Mouse (Mus musculus) heart, embryonic 16.5 days (tissue): ENCODE measurements around the gene Opa3. TPM values are rescaled to one million over a fixed set of nuclear protein-coding genes. Genes with fewer than 3 reads are reported as not detected.

Experiments
- ATAC-seq: fragments of 200-750 bp; cut with Nextera tagmentation; replicated peaks from 2 replicates; pipeline ENCODE4 v1.8.0; 2017; ENCODE audit warnings: moderate number of reproducible peaks; ENCODE audit not compliant: insufficient read depth, low FRiP score; ENCODE audit errors: extremely low read depth
- H3K27ac ChIP-seq: fragments of 300-500 bp; sonication (generic); 2 replicates; pipeline ENCODE4 v1.5.1; 2014; ENCODE audit warnings: mild to moderate bottlenecking, low read length, control low read depth, moderate library complexity
- H3K27me3 ChIP-seq: fragments of 300-500 bp; sonication (generic); 2 replicates; pipeline ENCODE4 v1.6.1; 2014; ENCODE audit warnings: low read length, mixed read lengths; ENCODE audit not compliant: control insufficient read depth, insufficient read depth
- H3K36me3 ChIP-seq: fragments of 300-500 bp; sonication (generic); 2 replicates; pipeline ENCODE4 v1.6.1; 2014; ENCODE audit not compliant: control insufficient read depth, insufficient read depth
- H3K4me1 ChIP-seq: fragments of 300-500 bp; sonication (generic); 2 replicates; pipeline ENCODE4 v1.6.1; 2014; ENCODE audit warnings: low read length, mixed read lengths; ENCODE audit not compliant: control insufficient read depth, insufficient read depth
- H3K4me2 ChIP-seq: fragments of 300-500 bp; sonication (generic); 2 replicates; pipeline ENCODE4 v1.6.1; 2014; ENCODE audit warnings: low read depth, mild to moderate bottlenecking, control low read depth, low read length
- H3K4me3 ChIP-seq: fragments of 300-500 bp; sonication (generic); 2 replicates; pipeline ENCODE4 v1.5.1; 2014; ENCODE audit warnings: mild to moderate bottlenecking, control low read depth, low read length
- H3K9ac ChIP-seq: fragments of 300-500 bp; sonication (generic); 2 replicates; pipeline ENCODE4 v1.6.1; 2014; ENCODE audit warnings: low read length, control low read depth
- H3K9me3 ChIP-seq: fragments of 300-500 bp; sonication (generic); replicated peaks from 2 replicates; pipeline ENCODE4 v1.6.1; 2016; ENCODE audit warnings: low read length; ENCODE audit not compliant: control insufficient read depth
- WGBS: fragments of 180-500 bp; shearing (Covaris S2); extraction: QIAGEN DNeasy Blood & Tissue Kit; methylation state at CpG from one replicate; pipeline ENCODE4 v1.1.7; 2014; 5-methylcytosine and 5-hydroxymethylcytosine counted together
- polyA plus RNA-seq: library from polyadenylated mRNA; unstranded; fragments of >200 nt; fragmentation: Nextera tagmentation; extraction: Ambion mirVana; gene quantifications from 2 replicates; pipeline ENCODE4 v1.2.1, GENCODE M21; 2015

The Opa3 gene
- polyA plus RNA-seq, 1 experiment from 2014 or later, result 40.4 TPM

DNA sequence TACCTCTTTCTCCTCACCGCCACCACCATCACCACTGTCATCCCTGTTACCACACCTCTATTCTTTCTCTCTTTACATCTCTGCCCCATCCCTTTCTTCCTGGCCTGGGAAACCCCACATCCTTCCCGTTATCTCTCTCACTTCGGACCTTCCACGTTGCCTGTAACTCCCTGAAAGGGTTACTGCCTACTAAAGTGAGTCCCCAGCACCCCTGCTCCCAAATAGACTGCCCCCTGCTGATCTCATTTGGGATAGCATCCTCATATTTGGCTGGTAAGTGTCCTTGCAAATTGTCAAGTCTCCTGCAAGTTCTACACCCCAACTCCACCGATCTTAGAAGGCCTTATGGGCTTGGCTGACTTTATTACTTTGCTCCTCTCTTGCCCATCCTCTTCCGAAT lies 31.5 kb upstream of the Opa3 start:
- no peaks in the 10 kb centered on the region for H3K27me3 ChIP-seq
- H3K4me1 ChIP-seq, result no peaks in the 10 kb centered on the region
- peaks cover 41% of the 10 kb centered on the region for H3K36me3 ChIP-seq
- H3K4me3 ChIP-seq, result no peak overlapping the region
- H3K4me2 ChIP-seq, result no peak overlapping the region
- H3K27ac ChIP-seq, result no peak overlapping the region
- H3K9ac ChIP-seq, result no peak overlapping the region
- ATAC-seq, result no peak
- H3K9me3 ChIP-seq, result peaks cover 3% of the 10 kb centered on the region; the same call in 1 of the 2 replicates
- WGBS, result 54% methylated on average over 6 of the region's 6 CpGs

DNA sequence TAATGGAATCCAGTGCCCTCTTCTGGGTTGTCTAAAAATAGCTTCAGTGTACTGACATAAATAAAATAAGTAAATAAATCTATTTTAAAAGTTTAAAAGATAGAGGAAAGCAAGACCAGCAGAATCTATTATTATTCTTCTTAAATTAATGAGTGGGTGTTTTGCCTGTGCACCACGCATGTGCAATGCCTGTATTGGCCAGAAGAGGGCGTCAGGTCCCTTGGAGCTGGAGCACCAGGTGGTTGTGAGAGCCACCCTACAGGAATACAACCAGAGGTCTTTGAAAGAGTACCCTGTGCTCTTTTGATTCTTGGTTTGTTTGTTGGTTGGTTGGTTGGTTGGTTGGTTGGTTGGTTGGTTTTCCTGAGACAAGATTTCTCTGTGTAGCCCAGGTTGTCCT lies 30.1 kb upstream of the Opa3 start:
- 42% methylated on average over 2 of the region's 2 CpGs for WGBS
- no peak overlapping the region for H3K9ac ChIP-seq
- peaks cover 3% of the 10 kb centered on the region; the same call in 1 of the 2 replicates for H3K9me3 ChIP-seq
- no peak overlapping the region for H3K4me2 ChIP-seq
- H3K27me3 ChIP-seq, result no peaks in the 10 kb centered on the region
- peaks cover 41% of the 10 kb centered on the region for H3K36me3 ChIP-seq
- no peaks in the 10 kb centered on the region for H3K4me1 ChIP-seq
- no peak overlapping the region for H3K27ac ChIP-seq
- H3K4me3 ChIP-seq, result no peak overlapping the region
- ATAC-seq, result no peak

GRCm38 (mm10) chr7:19201660-19202059 lies 26.5 kb upstream of the Opa3 start:
- Histone ChIP-seq H3K27ac (no peak overlapping the region), H3K4me1 (no peaks in the 10 kb centered on the region), H3K36me3 (peaks cover 45% of the 10 kb centered on the region), H3K9ac (no peak overlapping the region), H3K9me3 (no peaks in the 10 kb centered on the region), H3K4me2 (no peak overlapping the region), H3K27me3 (no peaks in the 10 kb centered on the region), H3K4me3 (no peak overlapping the region)
- ATAC-seq, result no peak
- WGBS, result 73% methylated on average over 14 of the region's 15 CpGs

GRCm38 (mm10) chr7:19202065-19202850 lies 25.9 kb upstream of the Opa3 start:
- no peaks in the 10 kb centered on the region for H3K27me3 ChIP-seq
- H3K27ac ChIP-seq, result no peak overlapping the region
- H3K4me1 ChIP-seq, result no peaks in the 10 kb centered on the region
- no peak overlapping the region for H3K4me3 ChIP-seq
- H3K36me3 ChIP-seq, result peaks cover 39% of the 10 kb centered on the region
- H3K9ac ChIP-seq, result no peak overlapping the region
- H3K4me2 ChIP-seq, result no peak overlapping the region
- H3K9me3 ChIP-seq, result no peaks in the 10 kb centered on the region
- WGBS, result 65% methylated on average over 15 of the region's 15 CpGs
- no peak for ATAC-seq

GRCm38 (mm10) chr7:19208201-19208910 lies 19.8 kb upstream of the Opa3 start:
- Histone ChIP-seq H3K36me3 (peaks cover 21% of the 10 kb centered on the region), H3K27ac (no peak overlapping the region), H3K4me3 (no peak overlapping the region), H3K4me1 (peaks cover 13% of the 10 kb centered on the region), H3K9ac (no peak overlapping the region), H3K27me3 (no peaks in the 10 kb centered on the region), H3K9me3 (0 out of 2 replicates have a peak, but pooled peaks cover 5% of the 10 kb centered on the region), H3K4me2 (no peak overlapping the region)
- ATAC-seq, result no peak
- WGBS, result 71% methylated on average over 13 of the region's 13 CpGs

DNA sequence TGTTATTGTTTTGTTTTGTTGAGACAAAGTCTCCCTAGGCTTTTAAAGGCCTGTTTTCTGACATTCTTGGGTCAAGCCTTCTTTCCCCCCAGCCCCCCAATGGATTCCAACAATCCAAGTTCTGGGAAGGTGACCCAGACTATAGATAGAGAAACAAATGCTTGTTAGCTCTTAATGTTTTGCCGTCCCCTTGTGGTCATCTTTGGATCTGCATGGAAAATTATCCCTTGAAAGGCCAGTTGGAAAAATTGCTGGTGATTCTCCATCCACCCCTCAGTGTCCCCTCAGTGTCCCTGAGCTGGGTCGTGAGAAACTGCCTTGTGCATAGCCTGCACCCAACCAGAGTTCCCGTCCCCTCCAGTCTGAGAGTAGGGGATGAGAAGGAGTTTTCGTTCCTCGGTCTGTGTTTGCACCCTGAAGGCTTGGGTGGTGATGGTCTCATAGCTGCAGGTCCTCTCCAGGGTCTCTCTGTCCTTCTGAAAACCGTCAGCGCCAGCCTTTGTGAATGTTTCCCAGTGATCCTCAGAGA lies 19.1 kb upstream of the Opa3 start:
- H3K27me3 ChIP-seq, result no peaks in the 10 kb centered on the region
- ATAC-seq, result no peak
- WGBS, result 45% methylated on average over 7 of the region's 7 CpGs
- no peak overlapping the region for H3K4me3 ChIP-seq
- H3K36me3 ChIP-seq, result peaks cover 18% of the 10 kb centered on the region
- no peak overlapping the region for H3K27ac ChIP-seq
- H3K9ac ChIP-seq, result no peak overlapping the region
- no peak overlapping the region for H3K4me2 ChIP-seq
- 0 out of 2 replicates have a peak, but pooled peaks cover 5% of the 10 kb centered on the region for H3K9me3 ChIP-seq
- peaks cover 13% of the 10 kb centered on the region for H3K4me1 ChIP-seq

DNA sequence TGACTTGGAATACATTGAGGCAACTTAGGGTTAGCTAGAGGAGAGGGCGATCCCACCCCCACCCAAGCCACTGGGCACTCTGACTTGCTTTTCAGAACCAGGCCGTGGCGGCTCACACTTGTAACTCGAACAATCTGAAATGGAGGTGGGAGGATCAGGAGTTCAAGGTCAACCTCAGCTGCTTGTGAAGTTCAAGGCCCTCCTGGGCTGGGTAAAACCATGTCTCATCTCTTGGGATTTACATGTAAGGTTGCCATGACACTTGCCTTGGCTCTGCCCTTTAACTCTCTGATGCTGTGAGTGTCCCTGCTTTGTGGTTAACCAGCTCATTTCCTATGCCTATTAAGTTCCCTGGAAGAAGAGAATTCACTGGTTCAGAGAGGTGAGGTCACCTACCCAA lies 18.6 kb upstream of the Opa3 start:
- H3K27me3 ChIP-seq, result no peaks in the 10 kb centered on the region
- 0 out of 2 replicates have a peak, but pooled peaks cover 5% of the 10 kb centered on the region for H3K9me3 ChIP-seq
- peaks cover 13% of the 10 kb centered on the region for H3K36me3 ChIP-seq
- no peak overlapping the region for H3K9ac ChIP-seq
- peaks cover 14% of the 10 kb centered on the region for H3K4me1 ChIP-seq
- H3K27ac ChIP-seq, result no peak overlapping the region
- ATAC-seq, result no peak
- no peak overlapping the region for H3K4me3 ChIP-seq
- 80% methylated on average over 4 of the region's 4 CpGs for WGBS
- H3K4me2 ChIP-seq, result no peak overlapping the region

DNA sequence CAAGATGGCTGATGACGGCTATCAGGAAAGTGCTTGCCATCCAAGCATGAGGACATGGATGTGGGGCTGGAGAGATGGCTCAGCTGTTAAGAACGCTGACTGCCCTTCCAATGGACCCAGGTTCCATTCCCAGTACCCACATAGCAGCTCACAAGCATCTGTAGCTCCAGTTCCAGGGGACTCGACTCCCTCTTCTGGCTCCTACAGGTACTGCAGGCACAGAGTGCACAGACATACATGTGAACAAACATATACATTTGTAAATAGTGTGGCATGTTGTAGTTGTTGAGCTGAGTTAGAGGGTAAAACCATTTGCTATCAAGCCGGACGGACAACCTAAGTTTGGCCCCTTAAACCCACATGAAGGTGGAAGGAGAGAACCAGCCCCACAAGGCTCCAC lies 18.1 kb upstream of the Opa3 start:
- peaks cover 18% of the 10 kb centered on the region for H3K4me1 ChIP-seq
- H3K9ac ChIP-seq, result no peak overlapping the region
- no peak overlapping the region for H3K27ac ChIP-seq
- ATAC-seq, result no peak
- H3K27me3 ChIP-seq, result no peaks in the 10 kb centered on the region
- H3K36me3 ChIP-seq, result peaks cover 9% of the 10 kb centered on the region; the same call in 1 of the 2 replicates
- H3K4me3 ChIP-seq, result no peak overlapping the region
- no peak overlapping the region for H3K4me2 ChIP-seq
- 0 out of 2 replicates have a peak, but pooled peaks cover 5% of the 10 kb centered on the region for H3K9me3 ChIP-seq
- 88% methylated on average over 5 of the region's 5 CpGs for WGBS
